Mouse (Mus musculus): ENCODE measurements at regions not wholly inside any gene's neighbourhood (a gene's known extent, or its start where the extent isn't known, plus 50 kb on each side); places are given as distances from the start of the nearest gene placed in this dataset.

DNA sequence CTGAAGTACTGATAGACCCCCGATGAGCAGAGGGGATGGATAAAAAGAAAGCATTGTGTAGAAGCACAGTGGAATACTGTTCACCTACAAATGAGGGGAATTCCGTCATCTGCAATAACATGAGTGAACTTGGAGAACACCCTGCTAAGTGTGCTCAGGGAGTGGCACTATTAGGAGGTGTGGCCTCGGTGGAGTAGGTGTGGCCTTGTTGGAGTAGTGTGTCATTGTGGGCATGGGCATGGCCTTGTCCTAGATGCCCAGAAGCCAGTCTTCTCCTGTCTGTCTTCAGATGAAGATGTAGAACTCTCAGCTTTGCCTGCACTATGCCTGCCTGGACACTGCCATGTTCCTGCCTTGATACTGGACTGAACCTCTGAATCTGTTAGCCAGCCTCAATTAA is 86.2 kb upstream of the Kl start:
- 36% methylated on average over 3 of the region's 3 CpGs for WGBS
- peak; percentile 7 for DNase-seq (ENCODE audit: low read depth, low spot score)

DNA sequence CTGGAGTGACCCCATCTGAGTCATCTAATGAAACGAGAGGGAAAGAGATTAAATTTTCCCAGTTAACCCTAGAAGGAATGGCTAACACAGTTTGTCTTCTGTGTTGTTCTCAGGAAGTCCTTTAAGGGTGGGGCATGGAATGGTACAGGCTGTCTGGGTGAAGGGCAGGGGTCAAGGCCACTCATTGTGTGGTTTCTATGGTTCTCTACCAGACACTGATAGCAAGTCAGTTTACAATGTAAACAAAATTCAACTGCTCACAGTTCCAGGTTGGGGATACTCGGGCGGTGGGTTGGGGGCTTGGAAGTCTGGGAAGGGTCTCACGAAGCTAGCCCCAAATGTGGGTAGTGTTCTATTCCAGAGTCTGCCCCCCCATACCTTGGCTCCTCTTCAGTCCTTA is 82.5 kb upstream of the Kl start:
- WGBS: 35% methylated on average over 4 of the region's 4 CpGs
- DNase-seq (ENCODE audit: low read depth, low spot score): no peak

DNA sequence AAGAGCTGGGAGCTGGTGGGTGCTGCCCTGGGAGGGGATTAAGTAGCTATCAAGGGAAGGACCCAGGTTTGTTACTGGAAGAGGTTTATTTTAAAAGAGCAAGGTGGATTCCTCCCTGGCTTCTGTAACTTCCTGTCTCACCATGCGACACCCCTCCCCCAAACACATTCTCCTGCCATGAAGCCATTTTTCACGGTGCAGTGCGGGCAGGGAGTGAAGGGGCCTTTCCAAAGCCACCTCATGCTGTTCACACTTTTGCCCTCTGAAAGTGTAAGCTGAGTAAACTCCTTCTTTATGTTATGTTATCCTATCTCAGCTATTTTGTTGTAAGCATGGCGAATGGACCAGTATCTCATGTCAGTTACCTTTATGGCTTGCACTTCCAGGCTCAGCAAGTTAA is 73.6 kb upstream of the Kl start:
- DNase-seq (ENCODE audit: low read depth, low spot score): no peak
- 64% methylated on average over 4 of the region's 4 CpGs for WGBS

DNA sequence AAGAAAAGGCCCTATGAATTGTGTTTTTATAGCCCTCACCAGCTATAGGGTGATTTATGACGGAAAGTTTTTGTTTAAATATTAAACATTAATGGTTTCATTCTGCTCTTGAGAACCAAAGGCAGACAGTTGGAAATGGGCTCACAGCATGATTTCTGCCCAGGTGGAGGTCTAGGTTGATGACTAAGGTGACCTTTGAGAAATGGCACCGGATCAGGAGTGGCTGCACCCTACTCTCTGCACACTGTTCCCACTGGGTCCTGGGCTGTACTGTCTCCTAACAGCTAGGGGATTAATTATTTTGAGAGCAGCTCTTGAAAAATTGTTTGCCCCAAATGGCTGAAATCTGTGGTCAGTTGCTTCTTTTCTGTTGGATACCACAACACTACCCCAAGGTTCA is 68.7 kb upstream of the Kl start:
- DNase-seq (ENCODE audit: low read depth, low spot score): no peak
- 28% methylated on average over 2 of the region's 2 CpGs for whole genome bisulfite sequencing

DNA sequence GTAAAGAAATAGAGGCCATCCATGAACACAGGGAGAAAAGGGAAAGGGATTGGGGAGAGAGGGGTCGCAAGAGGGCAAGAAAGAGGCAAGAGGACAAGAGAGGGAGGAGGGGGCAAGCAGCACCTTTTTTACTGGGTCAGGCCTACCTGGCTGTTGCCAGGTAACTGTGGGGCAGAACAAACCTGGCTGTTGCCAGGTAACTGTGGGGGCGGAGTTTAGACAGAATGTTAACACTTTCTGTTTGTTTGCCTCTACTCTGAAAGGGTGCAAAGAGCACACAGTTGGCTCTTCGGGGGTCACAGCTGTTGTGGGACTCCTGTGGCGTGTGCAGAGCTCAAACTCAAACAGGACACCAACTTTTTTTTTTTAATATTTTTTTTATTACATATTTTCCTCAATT is 62.3 kb upstream of the Kl start:
- WGBS: 46% methylated on average over 4 of the region's 4 CpGs
- no peak for DNase-seq (ENCODE audit: low read depth, low spot score)

DNA sequence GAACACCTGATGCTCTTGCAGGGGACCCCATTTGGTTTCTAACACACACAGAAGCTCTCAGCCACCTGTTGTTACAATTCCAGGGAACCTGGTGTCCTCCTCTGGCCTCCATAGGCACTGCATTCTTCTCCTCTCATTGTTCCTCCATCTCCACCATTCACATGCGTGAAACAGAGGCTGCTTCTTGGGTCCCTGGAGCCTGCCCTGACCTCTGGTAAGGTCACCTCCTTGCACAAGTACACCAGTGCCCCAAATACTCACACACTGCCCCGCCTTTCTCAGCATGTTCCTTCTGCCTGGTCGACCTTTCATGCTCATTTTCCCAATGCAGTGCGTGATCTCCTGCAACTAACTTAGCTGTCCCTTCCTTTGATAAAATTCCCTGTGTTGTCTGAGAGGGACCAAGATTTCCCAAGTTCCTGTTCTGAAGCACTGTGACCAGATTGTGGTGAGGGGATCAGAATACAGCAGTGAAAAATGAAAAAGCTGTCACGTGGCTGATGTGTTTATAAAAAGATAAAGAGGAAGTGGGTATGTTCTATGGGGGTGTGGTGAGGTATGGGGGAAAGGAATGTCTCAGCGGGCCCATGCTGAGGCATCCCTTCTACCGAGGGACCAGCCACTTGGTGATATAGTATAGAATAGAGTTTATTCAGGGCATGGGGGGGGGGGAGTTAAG is 61.0 kb upstream of the Kl start:
- WGBS: 70% methylated on average over 7 of the region's 7 CpGs
- no peak for DNase-seq (ENCODE audit: low read depth, low spot score)

DNA sequence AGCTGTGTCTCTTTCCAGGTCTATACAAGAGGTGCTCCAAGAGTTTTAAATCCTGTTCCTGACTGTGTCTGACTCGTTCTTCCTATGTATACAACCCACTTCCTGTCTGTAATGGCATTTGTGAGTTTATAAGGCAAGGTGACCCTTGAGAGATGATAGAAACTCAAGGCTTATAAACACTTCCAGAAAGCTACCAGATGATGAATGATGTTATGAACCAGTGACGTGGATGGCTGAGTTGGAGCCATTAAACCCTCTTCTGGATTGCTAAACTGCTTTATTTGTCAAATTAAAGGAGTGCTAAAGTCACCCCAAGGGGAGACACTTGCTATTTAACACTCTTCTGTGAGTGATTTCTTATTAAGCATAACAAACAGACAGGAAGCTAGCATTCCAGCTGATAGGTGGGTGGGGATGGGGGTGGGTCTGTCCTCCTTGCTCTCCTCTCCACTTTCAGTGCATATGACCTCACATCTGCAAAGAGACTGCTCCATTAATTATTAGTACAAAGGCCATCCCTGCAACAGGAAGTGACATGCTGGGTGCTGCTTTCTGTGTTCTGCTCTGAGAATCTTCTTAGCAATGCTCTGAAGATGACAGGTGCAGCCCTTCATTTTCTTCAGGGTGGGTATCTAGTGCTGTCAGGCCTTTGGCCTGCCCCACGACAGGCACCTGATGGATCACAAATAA is 58.2 kb upstream of the Kl start:
- WGBS: 41% methylated on average over 3 of the region's 3 CpGs
- DNase-seq (ENCODE audit: low read depth, low spot score): no peak

DNA sequence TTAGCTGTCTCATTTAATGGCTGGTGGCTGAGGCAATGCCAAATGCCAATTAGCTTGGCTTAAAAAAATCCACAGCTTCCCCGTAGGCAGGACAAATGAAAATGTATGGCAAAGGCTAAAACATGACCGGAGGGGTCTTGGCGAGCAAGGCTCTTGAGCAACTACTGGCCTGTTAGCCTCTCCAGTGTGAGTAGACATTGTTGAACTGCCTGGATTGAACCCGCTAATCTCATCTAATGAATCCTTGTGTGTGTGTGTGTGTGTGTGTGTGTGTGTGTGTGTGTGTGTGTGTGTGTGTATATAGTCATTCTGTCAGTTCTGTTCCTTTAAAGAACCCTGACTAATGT is 57.7 kb upstream of the Kl start:
- 84% methylated on average over 4 of the region's 4 CpGs for WGBS
- DNase-seq (ENCODE audit: low read depth, low spot score): no peak

DNA sequence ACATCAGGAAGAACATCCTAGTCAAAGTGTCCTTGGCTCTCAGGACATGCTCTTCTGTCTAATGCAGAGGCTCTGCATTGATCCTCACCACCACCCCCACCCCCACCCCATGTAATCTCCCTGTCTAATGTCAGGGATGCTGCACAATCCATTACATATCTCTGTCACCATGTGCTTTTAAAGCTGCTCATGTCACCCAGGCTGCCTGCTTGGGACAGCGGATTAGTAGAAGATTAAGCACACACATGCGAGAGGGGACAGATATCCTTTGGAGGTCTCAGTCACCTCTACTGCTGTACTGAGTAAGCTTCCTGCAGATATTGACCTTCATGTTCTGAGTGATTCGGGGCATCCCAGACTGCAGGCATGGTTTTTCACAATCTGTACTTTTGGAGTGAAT is 50.7 kb upstream of the Kl start:
- no peak for DNase-seq (ENCODE audit: low read depth, low spot score)
- 89% methylated on average over 3 of the region's 3 CpGs for WGBS

Measured in large intestine, adult 2 months (tissue).